Mouse (Mus musculus) T-helper 1 cell (primary cell): ENCODE results near the gene Ptprm.

Experiments used
- in situ Hi-C: fragments of 300-600 bp; cut with MboI, MseI; formaldehyde crosslinking; loops from one replicate; pipeline ENCODE4 v1.15.1; 2025; ENCODE audit warnings: high pct_unique_total_duplicates

The Ptprm gene

GRCm38 (mm10) chr17:66779026-66779425 lies 575.2 kb downstream of the Ptprm start:
- in situ Hi-C loops, result no loop called here

DNA sequence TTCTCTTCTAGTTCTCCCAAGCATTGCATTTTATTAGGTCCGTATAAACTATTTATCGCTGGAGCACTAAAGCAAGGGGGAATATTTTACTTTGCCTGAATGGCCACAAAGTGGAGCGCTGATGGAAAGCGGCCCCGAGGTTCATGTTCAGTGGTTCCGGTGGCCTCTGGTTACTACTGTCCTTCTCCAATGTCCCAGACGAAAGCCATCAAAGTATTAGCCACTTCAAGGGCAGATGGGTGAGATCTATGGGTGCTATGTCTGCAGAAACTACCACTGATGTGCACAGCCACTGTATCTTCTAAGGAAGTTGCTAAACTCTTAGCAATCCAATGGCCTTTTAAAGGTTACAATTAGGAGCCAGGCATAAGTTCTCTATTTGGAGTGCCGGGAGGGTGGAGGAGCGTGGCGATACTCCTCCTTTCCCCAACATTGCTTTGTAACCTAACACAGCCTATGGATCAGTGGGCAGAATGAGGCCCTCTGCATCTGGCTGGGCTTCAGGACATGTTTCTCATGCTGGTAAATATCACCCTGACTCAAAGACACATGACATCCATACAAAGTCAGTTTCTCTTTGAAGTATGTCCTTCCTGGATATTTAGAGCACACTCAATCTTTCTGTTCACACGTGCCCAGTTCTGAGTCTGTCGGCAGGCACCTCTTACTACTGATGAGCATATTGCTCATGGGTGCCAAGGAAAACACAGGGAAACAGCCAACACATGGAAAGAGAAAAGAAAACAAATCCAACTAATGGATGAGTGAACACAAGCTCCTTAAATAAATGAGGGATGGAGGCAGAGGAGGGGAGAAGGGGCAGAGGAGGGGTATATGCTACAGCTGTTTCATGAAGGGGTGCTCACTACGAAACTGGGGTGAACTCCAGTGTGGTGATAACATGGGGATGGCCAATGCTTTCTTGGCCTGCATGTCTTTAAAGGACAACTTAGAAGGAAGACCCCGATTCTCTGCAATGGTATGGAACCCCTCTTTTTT lies 584.6 kb downstream of the Ptprm start:
- in situ Hi-C loops, result no loop called here

DNA sequence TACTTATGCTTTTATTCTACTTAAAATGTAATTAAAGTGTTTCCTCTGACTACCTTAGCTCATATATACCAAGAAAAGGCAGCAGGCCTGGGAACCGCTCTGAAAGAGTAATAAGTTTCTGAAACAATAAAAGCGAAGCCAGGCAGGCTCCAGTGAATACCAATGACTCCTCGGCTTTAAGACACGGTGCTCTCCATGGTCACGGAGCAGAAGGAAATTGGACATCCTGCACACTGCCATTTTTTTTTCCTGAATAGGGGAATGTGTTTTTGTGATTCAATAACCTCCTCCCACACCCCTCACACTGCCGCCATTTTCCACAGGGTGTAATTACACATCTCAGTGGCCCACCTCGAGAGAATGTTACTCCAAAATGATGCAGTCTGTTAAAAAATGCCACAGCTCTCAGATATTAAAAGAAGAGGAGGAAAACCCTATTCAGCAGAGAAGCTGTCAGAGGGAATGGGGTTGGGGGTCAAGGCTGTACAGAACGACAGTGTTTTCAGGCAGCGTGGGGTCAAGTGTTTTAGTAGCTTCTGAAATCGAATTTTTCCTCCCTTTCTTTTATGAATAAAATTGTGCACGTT lies 585.5 kb downstream of the Ptprm start:
- in situ Hi-C loops, result no loop called here

- in situ Hi-C loops, result no loop called here
Measured at GRCm38 (mm10) chr17:66766166-66766565, 588.1 kb downstream of the Ptprm start.

DNA sequence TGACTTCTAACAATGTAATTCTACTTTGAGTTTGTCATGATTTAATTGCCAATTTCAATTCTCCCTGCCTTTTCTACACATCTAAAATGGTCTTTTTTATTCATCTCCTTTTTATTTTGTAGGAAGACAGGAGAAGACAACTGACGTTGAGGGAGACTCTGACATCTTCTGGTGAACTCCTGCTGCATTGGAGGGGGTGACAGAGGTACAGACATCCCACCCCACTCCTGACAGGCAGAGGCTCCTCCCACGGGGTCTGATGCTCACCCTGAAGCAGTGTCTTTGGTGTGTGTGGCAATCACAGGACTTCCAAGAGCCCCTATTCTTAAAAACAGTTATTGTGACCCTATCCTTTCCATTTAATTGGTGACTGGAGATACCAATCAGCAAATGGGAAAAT lies 589.8 kb downstream of the Ptprm start:
- in situ Hi-C loops, result no loop called here

GRCm38 (mm10) chr17:66762716-66763115 lies 591.5 kb downstream of the Ptprm start:
- in situ Hi-C loops, result no loop called here

DNA sequence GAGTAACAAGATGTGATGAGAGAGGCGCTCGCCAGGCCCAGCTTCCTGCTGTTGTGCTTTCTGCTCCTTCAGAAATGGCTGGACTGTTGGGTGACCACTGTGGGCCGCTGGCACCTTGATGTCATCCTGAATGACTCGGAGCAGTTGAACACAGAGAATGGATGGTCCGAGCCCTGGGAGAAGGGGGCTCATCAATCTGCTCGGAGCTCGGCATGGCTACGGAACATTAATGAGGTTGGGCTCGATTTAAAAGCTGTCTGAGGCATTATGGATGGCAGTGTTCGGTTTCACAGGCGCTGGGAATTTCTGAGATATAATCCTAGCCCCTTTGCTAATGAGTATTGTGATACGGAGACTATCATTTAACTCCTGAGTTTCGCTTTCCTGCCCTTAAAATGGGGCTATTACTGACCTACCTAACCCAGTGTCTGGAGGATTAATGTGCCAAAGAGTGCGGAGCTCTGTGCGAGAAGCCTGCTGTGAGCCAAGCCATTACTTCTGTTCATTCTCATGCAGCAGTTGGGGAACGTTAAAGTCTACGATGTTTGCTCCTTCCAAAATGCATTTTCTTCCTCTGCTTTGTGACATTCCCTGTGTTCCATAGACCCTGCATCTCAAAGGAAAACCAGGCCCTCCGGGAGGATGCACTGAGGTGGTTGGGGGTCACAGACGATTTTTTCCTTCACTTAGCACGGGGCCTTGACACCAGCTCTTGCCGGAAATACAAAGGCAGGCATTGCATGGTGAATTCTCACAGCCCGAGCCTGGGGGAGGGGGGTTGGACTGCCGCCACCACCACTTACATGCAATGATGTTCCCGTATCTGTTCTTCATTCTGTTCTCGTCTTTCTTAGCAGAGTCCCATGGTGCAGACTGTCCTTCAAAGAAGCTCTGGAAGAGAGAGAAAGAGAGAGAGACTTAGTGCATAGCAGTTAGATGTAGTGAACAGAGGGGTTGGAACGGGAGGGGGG lies 592.6 kb downstream of the Ptprm start:
- in situ Hi-C loops, result no loop called here

DNA sequence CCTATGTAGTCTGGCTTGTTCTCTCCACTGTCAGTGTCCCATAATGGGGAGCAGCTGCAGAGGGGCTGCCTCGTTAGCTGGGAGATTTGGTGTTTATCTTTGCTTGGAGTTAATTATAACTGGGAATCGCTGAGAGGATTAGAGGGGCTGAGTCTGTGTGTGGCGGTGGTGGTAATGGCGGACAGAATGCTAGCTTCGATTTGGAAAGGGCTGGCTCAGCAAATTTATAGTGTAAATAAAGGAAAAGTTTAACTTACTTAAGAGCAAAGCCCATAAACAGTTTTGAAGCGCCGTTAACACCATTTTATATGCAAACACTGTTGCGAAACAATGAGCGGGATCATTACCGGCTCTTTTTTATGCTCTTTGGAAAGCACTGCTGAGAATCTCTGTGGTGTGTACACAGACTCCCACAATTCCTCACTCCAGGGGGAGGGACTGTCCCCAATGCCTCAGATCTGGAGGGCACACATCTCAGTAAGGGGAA lies 597.2 kb downstream of the Ptprm start:
- in situ Hi-C loops, result no loop called here

DNA sequence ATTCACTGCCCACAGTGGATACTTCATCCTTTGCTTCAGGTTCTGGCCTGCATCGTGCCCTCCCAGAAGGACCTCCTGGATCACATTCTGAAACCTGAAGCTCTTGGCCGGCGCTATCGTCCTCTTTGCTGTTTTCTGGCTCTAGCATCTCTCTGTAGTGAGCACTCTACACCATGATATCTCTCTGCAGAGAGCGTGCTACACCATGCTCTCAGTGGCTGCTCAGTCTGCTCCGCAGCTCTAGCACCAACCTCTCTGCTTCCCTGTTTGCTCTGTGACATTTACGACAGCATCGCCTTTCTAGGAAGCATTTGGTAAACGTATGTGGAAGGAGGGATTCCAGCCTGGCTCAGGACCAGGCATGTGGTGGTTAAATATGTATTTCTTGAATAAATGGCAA lies 597.8 kb downstream of the Ptprm start:
- in situ Hi-C loops, result no loop called here

DNA sequence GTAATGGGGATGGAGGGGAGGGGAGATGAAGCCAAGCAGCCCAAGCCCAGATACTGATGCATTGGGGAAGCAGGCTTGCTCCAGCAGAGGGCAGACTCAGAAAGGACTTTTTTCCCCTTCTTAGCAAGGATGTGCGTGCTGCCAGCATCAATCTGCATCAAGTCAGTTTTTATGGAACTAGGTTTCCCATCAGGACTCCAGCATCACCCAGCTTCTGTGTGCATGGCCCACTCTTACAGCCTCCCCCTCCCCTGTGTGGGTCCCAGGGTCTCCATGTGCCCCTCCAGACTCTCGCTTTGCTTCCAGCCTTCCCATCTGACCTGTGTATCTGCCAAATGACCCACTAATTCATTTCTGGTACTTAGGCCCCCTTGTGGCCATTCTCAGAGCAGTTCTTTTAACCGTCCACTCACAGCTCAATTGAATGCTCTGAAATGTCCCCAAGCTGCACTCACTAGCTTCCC lies 599.0 kb downstream of the Ptprm start:
- in situ Hi-C loops, result no loop called here

DNA sequence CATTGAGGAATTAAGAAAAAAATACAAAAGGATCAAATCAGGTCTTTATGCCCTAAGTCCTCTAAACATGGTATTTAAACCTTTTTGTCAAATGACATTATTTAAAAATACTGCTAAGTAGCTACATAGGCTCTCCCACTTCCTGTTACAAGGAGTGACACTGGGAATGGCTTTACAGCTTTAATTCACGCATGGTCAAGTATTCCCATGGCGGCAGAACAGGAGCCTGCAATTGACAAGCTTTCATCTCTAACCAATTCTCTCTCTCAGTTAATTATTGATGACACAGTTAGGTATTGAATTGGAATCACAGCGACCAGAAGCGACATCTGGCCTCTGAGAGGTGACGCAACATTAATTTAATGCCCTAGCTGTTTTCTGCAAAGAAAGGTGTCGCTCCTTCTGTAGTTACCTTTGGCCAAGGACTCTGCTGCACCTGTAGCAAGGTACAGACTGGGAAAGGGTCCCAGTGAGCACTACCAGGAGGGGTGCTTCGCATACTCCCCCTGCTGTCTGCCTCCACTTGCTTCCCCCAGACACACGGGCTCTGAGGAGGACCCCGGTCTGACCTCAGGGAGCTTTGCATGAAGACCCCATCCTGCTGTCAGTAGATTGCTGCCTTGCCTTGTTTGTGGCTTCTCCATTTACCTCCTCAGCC lies 599.9 kb downstream of the Ptprm start:
- in situ Hi-C loops, result no loop called here

DNA sequence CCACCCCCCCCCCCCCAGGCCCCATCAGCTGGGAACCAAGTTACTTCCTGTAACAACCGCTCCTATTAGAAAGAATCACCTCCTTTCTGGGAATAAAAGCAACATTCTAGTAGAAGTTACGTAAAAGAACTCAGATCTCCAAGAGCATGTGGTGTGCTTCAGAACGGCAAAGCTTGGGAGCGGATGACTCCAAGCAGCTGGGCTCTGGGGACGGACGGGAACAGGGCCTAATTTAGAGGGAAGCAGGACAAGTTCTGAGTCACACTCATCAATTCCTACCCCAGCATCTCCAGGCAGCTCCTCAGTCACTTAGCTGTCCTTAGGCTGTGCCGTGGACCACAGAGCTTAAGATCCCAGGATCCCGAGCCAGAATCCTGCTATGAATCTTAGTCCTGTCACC lies 602.5 kb downstream of the Ptprm start:
- in situ Hi-C loops, result no loop called here

DNA sequence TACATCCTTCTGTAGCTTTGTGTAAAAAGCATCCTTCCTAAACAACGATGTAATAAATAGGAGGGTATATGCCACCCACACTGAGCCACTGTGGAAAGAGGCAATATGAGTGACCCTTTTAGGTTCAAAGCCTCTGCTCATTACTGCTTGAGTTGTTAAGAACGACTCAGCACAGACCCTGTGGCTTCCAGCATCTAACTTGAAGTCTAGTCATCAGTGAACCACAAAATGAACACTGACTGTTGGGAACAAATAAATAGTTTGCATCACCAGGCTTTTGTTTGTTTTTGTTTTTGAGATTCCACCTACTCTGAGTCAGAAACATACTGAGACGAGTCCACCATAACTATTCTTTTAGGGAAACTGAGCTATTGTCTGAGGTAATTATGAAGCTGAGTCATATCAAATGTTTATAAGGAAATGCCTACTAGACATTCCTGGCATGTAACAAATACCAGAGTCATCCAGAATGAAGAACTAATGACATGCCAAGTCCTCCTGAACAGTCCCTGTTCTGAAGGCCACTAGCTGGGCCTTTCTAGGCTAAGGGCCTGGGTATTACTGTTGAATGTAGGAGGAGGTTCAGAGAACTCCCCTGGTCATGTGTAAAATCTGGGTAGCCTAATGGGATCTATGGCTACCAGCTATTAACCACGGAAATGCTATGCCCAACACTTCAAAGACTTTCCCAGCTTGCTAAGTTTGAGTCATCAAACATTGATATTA lies 603.6 kb downstream of the Ptprm start:
- in situ Hi-C loops, result no loop called here

GRCm38 (mm10) chr17:66749976-66750375 lies 604.3 kb downstream of the Ptprm start:
- in situ Hi-C loops, result no loop called here

- in situ Hi-C loops, result no loop called here
Measured at GRCm38 (mm10) chr17:66746506-66746905, 607.8 kb downstream of the Ptprm start.

DNA sequence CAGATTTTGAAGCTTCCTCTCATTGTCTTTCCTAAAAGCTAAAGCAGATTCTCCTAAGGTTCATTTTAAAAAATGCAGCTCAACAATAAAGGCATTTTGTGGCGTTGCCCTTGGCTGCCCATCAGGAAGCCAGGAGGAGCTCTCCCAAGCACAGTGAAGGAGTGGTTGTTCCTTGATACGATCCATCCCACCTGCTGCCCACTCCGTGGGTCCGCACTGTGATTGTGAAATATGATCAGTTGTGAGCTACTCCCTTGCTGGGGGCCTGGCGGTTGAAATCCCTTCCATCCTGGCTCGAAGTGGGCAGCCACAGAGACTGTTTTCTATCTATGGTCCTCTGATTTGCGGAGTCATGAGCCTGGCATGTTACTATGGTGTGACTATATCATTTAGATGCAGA lies 610.9 kb downstream of the Ptprm start:
- in situ Hi-C loops, result no loop called here

- in situ Hi-C loops, result no loop called here
Measured at GRCm38 (mm10) chr17:66738779-66739345, 615.4 kb downstream of the Ptprm start.

- in situ Hi-C loops, result no loop called here
Measured at GRCm38 (mm10) chr17:66738331-66738730, 615.9 kb downstream of the Ptprm start.

- in situ Hi-C loops, result no loop called here
Measured at GRCm38 (mm10) chr17:66736450-66736849, 617.8 kb downstream of the Ptprm start.

- in situ Hi-C loops, result no loop called here
Measured at GRCm38 (mm10) chr17:66733541-66733940, 620.7 kb downstream of the Ptprm start.
